Mouse (Mus musculus): ENCODE results near the gene Rin1.

GRCm38 (mm10) chr19:5094746-5095417 lies 44.6 kb downstream of the Rin1 start:
- TF ChIP-seq CTCF (IDR thresholded peaks at IDR 0.05; ENCODE audit: insufficient read depth, low read length) (no peak), POLR2A (IDR thresholded peaks at IDR 0.05; ENCODE audit: borderline replicate concordance, extremely low read depth, low read depth, low read length) (no peak)

Data from lung, adult 2 months (tissue).